Mouse (Mus musculus): Measurements from ENCODE around the gene Wdfy3. TPM values are rescaled to one million over a fixed set of nuclear protein-coding genes. Genes with fewer than 3 reads are reported as not detected.

Wdfy3 gene
- polyA plus RNA-seq, 1 experiment = not detected

GRCm38 (mm10) chr5:101948641-101949040 is 121.1 kb downstream of the Wdfy3 start:
- Histone ChIP-seq H3K4me1 (ENCODE audit: control insufficient read depth, insufficient read depth, low read length) (no peaks in the 10 kb centered on the region), H3K27ac (ENCODE audit: insufficient read depth, low read depth, low read length) (no peak overlapping the region), H3K4me3 (ENCODE audit: insufficient read depth, low read depth, low read length) (no peak overlapping the region)
- TF ChIP-seq CTCF (IDR thresholded peaks at IDR 0.05; ENCODE audit: insufficient read depth, low read depth, low read length) = no peak
- TF ChIP-seq POLR2A (IDR thresholded peaks at IDR 0.05; ENCODE audit: insufficient read depth, low read depth, low read length) = no peak
- WGBS = 93% methylated on average over 7 of the region's 7 CpGs

GRCm38 (mm10) chr5:101945731-101946130 is 124.0 kb downstream of the Wdfy3 start:
- Histone ChIP-seq H3K4me3 (ENCODE audit: insufficient read depth, low read depth, low read length) (no peak overlapping the region), H3K27ac (ENCODE audit: insufficient read depth, low read depth, low read length) (no peak overlapping the region), H3K4me1 (ENCODE audit: control insufficient read depth, insufficient read depth, low read length) (no peaks in the 10 kb centered on the region)
- WGBS = 88% methylated on average over 5 of the region's 5 CpGs
- TF ChIP-seq POLR2A (IDR thresholded peaks at IDR 0.05; ENCODE audit: insufficient read depth, low read depth, low read length) = no peak
- TF ChIP-seq CTCF (IDR thresholded peaks at IDR 0.05; ENCODE audit: insufficient read depth, low read depth, low read length) = no peak

- no peak overlapping the region for H3K4me3 ChIP-seq (ENCODE audit: insufficient read depth, low read depth, low read length)
- no peak for TF ChIP-seq POLR2A (IDR thresholded peaks at IDR 0.05; ENCODE audit: insufficient read depth, low read depth, low read length)
- TF ChIP-seq CTCF (IDR thresholded peaks at IDR 0.05; ENCODE audit: insufficient read depth, low read depth, low read length) = no peak
- no peak overlapping the region for H3K27ac ChIP-seq (ENCODE audit: insufficient read depth, low read depth, low read length)
- WGBS = 89% methylated on average over 13 of the region's 13 CpGs
- H3K4me1 ChIP-seq (ENCODE audit: control insufficient read depth, insufficient read depth, low read length) = peaks cover 10% of the 10 kb centered on the region; the same call in 1 of the 2 replicates
Observed at GRCm38 (mm10) chr5:101937909-101938596, 131.7 kb downstream of the Wdfy3 start.

- TF ChIP-seq POLR2A (IDR thresholded peaks at IDR 0.05; ENCODE audit: insufficient read depth, low read depth, low read length) = no peak
- no peak overlapping the region for H3K4me3 ChIP-seq (ENCODE audit: insufficient read depth, low read depth, low read length)
- no peak overlapping the region for H3K27ac ChIP-seq (ENCODE audit: insufficient read depth, low read depth, low read length)
- peaks cover 10% of the 10 kb centered on the region; the same call in 1 of the 2 replicates for H3K4me1 ChIP-seq (ENCODE audit: control insufficient read depth, insufficient read depth, low read length)
- whole genome bisulfite sequencing = 76% methylated on average over 21 of the region's 21 CpGs
Observed at GRCm38 (mm10) chr5:101937362-101937761, 132.4 kb downstream of the Wdfy3 start.

- H3K4me1 ChIP-seq (ENCODE audit: control insufficient read depth, insufficient read depth, low read length) = peaks cover 10% of the 10 kb centered on the region; the same call in 1 of the 2 replicates
- no peak overlapping the region for H3K27ac ChIP-seq (ENCODE audit: insufficient read depth, low read depth, low read length)
- TF ChIP-seq CTCF (IDR thresholded peaks at IDR 0.05; ENCODE audit: insufficient read depth, low read depth, low read length) = no peak
- no peak for TF ChIP-seq POLR2A (IDR thresholded peaks at IDR 0.05; ENCODE audit: insufficient read depth, low read depth, low read length)
- 82% methylated on average over 16 of the region's 16 CpGs for WGBS
- no peak overlapping the region for H3K4me3 ChIP-seq (ENCODE audit: insufficient read depth, low read depth, low read length)
Observed at GRCm38 (mm10) chr5:101935893-101936292, 133.8 kb downstream of the Wdfy3 start.

- TF ChIP-seq POLR2A (IDR thresholded peaks at IDR 0.05; ENCODE audit: insufficient read depth, low read depth, low read length) (no peak), CTCF (IDR thresholded peaks at IDR 0.05; ENCODE audit: insufficient read depth, low read depth, low read length) (no peak)
- Histone ChIP-seq H3K4me3 (ENCODE audit: insufficient read depth, low read depth, low read length) (no peak overlapping the region), H3K4me1 (ENCODE audit: control insufficient read depth, insufficient read depth, low read length) (peaks cover 10% of the 10 kb centered on the region; the same call in 1 of the 2 replicates), H3K27ac (ENCODE audit: insufficient read depth, low read depth, low read length) (no peak overlapping the region)
- 66% methylated on average over 7 of the region's 7 CpGs for WGBS
Observed at GRCm38 (mm10) chr5:101934629-101935028, 135.1 kb downstream of the Wdfy3 start.

- TF ChIP-seq CTCF (IDR thresholded peaks at IDR 0.05; ENCODE audit: insufficient read depth, low read depth, low read length) (no peak), POLR2A (IDR thresholded peaks at IDR 0.05; ENCODE audit: insufficient read depth, low read depth, low read length) (no peak)
- Histone ChIP-seq H3K27ac (ENCODE audit: insufficient read depth, low read depth, low read length) (no peak overlapping the region), H3K4me3 (ENCODE audit: insufficient read depth, low read depth, low read length) (no peak overlapping the region), H3K4me1 (ENCODE audit: control insufficient read depth, insufficient read depth, low read length) (peaks cover 10% of the 10 kb centered on the region; the same call in 1 of the 2 replicates)
- WGBS = 39% methylated on average over 15 of the region's 15 CpGs
Observed at GRCm38 (mm10) chr5:101932971-101933810, 136.5 kb downstream of the Wdfy3 start.

- Histone ChIP-seq H3K4me3 (ENCODE audit: insufficient read depth, low read depth, low read length) (no peak overlapping the region), H3K27ac (ENCODE audit: insufficient read depth, low read depth, low read length) (no peak overlapping the region), H3K4me1 (ENCODE audit: control insufficient read depth, insufficient read depth, low read length) (peaks cover 10% of the 10 kb centered on the region; the same call in 1 of the 2 replicates)
- TF ChIP-seq POLR2A (IDR thresholded peaks at IDR 0.05; ENCODE audit: insufficient read depth, low read depth, low read length) (no peak), CTCF (IDR thresholded peaks at IDR 0.05; ENCODE audit: insufficient read depth, low read depth, low read length) (no peak)
- 78% methylated on average over 4 of the region's 4 CpGs for WGBS
Observed at GRCm38 (mm10) chr5:101931997-101932396, 137.7 kb downstream of the Wdfy3 start.

- 90% methylated on average over 8 of the region's 8 CpGs for WGBS
- Histone ChIP-seq H3K4me3 (ENCODE audit: insufficient read depth, low read depth, low read length) (no peak overlapping the region), H3K4me1 (ENCODE audit: control insufficient read depth, insufficient read depth, low read length) (peaks cover under 1% of the 10 kb centered on the region; the same call in 1 of the 2 replicates), H3K27ac (ENCODE audit: insufficient read depth, low read depth, low read length) (no peak overlapping the region)
- TF ChIP-seq POLR2A (IDR thresholded peaks at IDR 0.05; ENCODE audit: insufficient read depth, low read depth, low read length) (no peak), CTCF (IDR thresholded peaks at IDR 0.05; ENCODE audit: insufficient read depth, low read depth, low read length) (no peak)
Observed at GRCm38 (mm10) chr5:101926311-101926710, 143.4 kb downstream of the Wdfy3 start.

All from olfactory bulb, adult 2 months (tissue).